Comparison of ENCODE assay signal across 8 mouse cellular contexts in the genomic region with DNA sequence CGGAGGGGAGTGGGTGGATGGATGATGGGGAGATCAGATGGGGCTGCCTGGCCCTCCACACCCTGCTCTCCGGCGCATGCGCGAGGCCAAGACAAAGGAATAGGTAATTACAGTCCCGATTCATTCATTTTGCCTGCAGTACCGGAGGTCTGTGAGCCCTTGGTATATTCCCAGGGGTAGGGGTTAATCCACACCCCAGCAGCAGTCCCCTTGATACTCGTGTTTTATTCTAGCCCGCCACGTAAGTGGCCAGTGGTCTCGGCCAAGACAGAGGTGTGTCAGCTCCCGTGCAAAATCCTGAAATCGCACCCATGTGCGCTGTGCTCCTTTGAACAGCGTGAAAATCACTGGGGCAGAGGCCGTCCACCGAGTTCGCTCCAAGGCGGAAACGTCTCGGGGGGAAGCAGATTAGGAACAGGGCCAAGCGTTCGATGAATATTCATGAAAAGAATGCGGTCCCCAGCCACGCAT. TPM values are rescaled to one million over a fixed set of nuclear protein-coding genes. Genes with fewer than 3 reads are reported as not detected.
A peak's percentile ranks its signal among the peaks of the same experiment; 100 is the strongest.
DNase-seq lines count a peak whose midpoint lies in the region; ATAC-seq lines count a peak whose summit lies in the region.

No protein-coding gene starts in this region.

- H3K9ac ChIP-seq in heart, embryonic 14.5 days (ENCODE audit: low read length): peak overlapping the region; percentile 71
- H3K9ac ChIP-seq in liver, embryonic 16.5 days (ENCODE audit: low read depth, low read length): peak overlapping the region; percentile 7; the same call in 1 of the 2 replicates

- peak overlapping the region; percentile 50 to 53 for H3K4me3 ChIP-seq in heart, embryonic 14.5 days (ENCODE audit: control insufficient read depth in 1 of 2, insufficient read depth in 1 of 2, low read depth in 1 of 2, low read length in 2 of 2)
- peak overlapping the region; percentile 55 for H3K4me3 ChIP-seq in liver, embryonic 16.5 days (ENCODE audit: low read depth, low read length)

- peak; percentile 31 to 35 for DNase-seq in B cell, adult 2 months
- DNase-seq in WW6 (ENCODE audit: low read depth, low spot score): peak; percentile 45
- DNase-seq in embryo, embryonic 11.5 days (ENCODE audit: low read depth, low spot score): peak; percentile 82
- peak; percentile 70 to 78 for DNase-seq in kidney, postnatal 4 days
- DNase-seq in retina, postnatal 7 days (ENCODE audit: low read depth, low spot score): peak; percentile 61
- no peak for DNase-seq in c-Kit-positive CD71-positive TER-119-positive erythroid progenitor cells, embryonic 14.5 days (ENCODE audit: low spot score)

- H3K4me2 ChIP-seq in heart, embryonic 14.5 days (ENCODE audit: low read length): peak overlapping the region; percentile 87
- H3K4me2 ChIP-seq in liver, embryonic 16.5 days (ENCODE audit: low read depth, low read length): peak overlapping the region; percentile 59

- under 1% methylated on average over 25 of the region's 25 CpGs for WGBS in heart, embryonic 14.5 days
- under 1% methylated on average over 25 of the region's 25 CpGs for WGBS in liver, embryonic 16.5 days (ENCODE audit: insufficient replicate concordance)

- H3K9me3 ChIP-seq in heart, embryonic 14.5 days (ENCODE audit: control insufficient read depth, low read length): no peaks in the 10 kb centered on the region
- H3K9me3 ChIP-seq in liver, embryonic 16.5 days (replicated peaks; ENCODE audit: control insufficient read depth, low read length): no peaks in the 10 kb centered on the region

- peaks cover 3 to 7% of the 10 kb centered on the region in 2 experiments; a peak in 3 of 4 replicates for H3K4me1 ChIP-seq in heart, embryonic 14.5 days (ENCODE audit: control insufficient read depth in 2 of 2, insufficient read depth in 2 of 2, low read length in 2 of 2)
- H3K4me1 ChIP-seq in liver, embryonic 16.5 days (ENCODE audit: control insufficient read depth, low read depth, low read length): peaks cover 2% of the 10 kb centered on the region

- ATAC-seq in heart, embryonic 14.5 days (ENCODE audit: insufficient number of reproducible peaks, insufficient read depth, low FRiP score, low read depth): peak; percentile 42; the same call in 1 of the 2 replicates
- ATAC-seq in liver, embryonic 16.5 days (ENCODE audit: low read depth): no peak

- H3K36me3 ChIP-seq in heart, embryonic 14.5 days (ENCODE audit: control insufficient read depth, insufficient read depth, low read length): no peaks in the 10 kb centered on the region
- H3K36me3 ChIP-seq in liver, embryonic 16.5 days (ENCODE audit: control insufficient read depth, insufficient read depth): no peaks in the 10 kb centered on the region

- H3K27ac ChIP-seq in heart, embryonic 14.5 days (replicated peaks in 1 of 2; ENCODE audit: control insufficient read depth in 1 of 2, insufficient read depth in 1 of 2, low read depth in 2 of 2, low read length in 2 of 2): 0 out of 4 replicates have a peak overlapping the region, but pooled peaks have one; percentile 18 to 44
- H3K27ac ChIP-seq in liver, embryonic 16.5 days (ENCODE audit: low read length): no peak overlapping the region

- no peaks in the 10 kb centered on the region for H3K27me3 ChIP-seq in heart, embryonic 14.5 days (ENCODE audit: control insufficient read depth, insufficient read depth, low read length)
- H3K27me3 ChIP-seq in liver, embryonic 16.5 days (ENCODE audit: control insufficient read depth, insufficient read depth, low read depth, low read length): peaks cover 30% of the 10 kb centered on the region

RNA-seq across cellular contexts. Expression of gene Basp1, which starts 1.4 kb away (rescaled TPM):
- 6.5 and 9.4 TPM in 2 replicates for polyA plus RNA-seq in heart, embryonic 14.5 days (2014; fragmentation: Nextera tagmentation; extraction: Ambion mirVana)
- 0.88 and 0.94 TPM in 2 replicates for polyA plus RNA-seq in liver, embryonic 16.5 days (2015; fragmentation: Nextera tagmentation; extraction: Ambion mirVana)
